Mouse (Mus musculus): ENCODE results near the gene Wars.
A peak's percentile ranks its signal among the peaks of the same experiment; 100 is the strongest.
"Not testable (repeated sequence)": the region's sequence is repeated elsewhere in the genome, so short reads cannot be mapped to it uniquely, and the experiment has no call there.

The Wars gene

DNA sequence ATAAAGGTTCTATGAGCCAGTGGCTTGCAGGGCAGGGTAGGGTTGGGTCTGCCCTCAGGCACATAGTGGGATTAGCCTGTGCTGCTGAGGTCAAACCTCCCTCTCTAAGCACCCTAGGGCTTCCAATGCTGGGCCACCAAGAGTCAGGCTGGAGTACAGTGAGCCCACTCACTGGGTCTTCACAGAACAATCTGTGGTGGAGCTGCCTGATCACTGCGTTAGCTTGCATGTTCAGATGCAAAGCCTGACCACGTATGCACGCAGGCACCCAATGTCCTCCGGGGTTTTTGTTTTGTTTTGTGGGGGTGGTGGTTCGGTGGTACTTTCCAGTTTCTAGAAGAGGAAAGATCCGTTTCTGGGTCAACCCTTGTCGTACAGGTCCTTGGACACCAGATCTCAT, 36.9 kb downstream of the Wars start:
- no peak for DNase-seq (ENCODE audit: low read depth, low spot score)

- no peak for DNase-seq (ENCODE audit: low read depth, low spot score)
Measured at GRCm38 (mm10) chr12:108856186-108856585, 37.8 kb downstream of the Wars start.

- DNase-seq (ENCODE audit: low read depth, low spot score), result no peak
Measured at GRCm38 (mm10) chr12:108855081-108855480, 38.9 kb downstream of the Wars start.

DNA sequence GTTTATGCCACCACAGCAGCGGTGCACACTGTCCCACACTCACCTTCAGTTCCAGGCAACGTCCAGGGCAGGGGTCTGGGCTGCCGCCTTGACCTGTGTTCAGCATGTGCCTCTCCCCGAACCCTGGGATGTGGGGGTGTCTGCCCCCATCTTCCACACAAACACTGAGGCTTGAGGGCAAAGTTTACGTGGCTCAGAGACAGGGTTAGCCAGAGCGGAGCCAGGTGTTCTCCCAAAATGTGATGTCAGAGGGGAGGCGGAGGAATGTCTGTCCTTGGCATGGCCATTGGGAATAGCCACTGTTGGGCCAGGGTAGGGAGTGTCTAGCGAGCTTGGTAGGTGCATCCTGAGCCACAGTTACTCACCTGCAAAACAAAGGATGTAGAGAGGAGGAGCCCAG, 41.2 kb downstream of the Wars start:
- no peak for DNase-seq (ENCODE audit: low read depth, low spot score)

GRCm38 (mm10) chr12:108850886-108851285, 43.1 kb downstream of the Wars start:
- DNase-seq (ENCODE audit: low read depth, low spot score), result no peak

DNA sequence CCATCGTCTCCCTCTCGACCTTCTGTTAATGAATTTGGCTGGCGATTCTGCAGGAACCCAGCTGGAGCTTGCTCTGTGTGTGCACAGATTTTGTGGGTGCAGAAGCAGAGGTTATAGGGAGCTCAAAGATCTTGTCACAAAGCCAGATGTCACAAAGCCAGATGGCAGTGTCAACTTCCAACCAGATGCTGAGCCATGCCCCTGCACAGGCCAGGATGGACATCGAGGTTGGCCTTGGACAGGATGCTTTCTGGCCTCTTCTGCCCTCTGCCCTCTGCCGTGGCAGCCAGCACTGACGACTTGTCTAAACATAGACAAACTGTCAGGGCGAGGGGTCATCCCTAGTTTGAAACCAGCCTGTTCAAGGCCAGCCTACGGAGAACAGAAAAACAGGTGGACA, 43.8 kb downstream of the Wars start:
- DNase-seq (ENCODE audit: low read depth, low spot score), result no peak

DNA sequence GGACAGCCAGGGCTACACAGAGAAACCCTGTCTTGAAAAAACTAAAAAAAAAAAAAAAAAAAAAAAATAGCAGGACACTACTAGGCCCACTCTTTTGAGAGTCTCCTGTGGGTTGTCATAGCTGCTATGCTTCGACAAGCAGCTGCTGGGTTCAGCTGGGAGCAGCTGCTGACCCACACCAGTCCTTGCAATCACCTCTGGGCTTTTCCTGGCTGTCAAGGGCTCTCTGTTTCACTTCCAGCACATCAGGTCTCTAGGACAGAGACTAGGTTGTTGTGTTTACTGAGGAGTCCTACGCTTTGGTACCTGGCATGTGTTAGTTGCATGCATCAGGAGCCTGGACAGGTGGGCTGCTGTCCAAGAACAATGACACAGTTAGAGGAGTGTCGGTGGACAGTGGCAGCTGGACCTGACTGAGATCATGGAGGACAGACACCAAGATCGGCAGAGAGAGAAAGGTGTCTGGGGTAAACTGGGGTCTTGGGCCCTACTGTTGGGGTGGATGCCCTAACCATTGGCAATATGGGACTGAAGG, 44.4 kb downstream of the Wars start:
- no peak for DNase-seq (ENCODE audit: low read depth, low spot score)

DNA sequence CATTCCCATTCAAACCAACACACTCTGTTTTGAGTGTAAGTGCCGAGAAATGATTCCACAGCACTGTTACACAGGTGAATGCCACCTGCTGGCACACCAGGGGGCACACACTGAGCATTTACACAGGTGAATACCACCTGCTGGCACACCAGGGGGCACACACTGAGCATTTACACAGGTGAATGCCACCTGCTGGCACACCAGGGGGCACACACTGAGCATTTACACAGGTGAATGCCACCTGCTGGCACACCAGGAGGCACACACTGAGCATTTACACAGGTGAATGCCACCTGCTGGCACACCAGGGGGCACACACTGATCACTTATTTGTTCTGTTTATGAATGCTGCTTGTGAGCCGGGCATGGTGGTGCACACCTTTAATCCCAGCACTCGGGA, 45.9 kb downstream of the Wars start:
- DNase-seq (ENCODE audit: low read depth, low spot score), result not testable (repeated sequence)

DNA sequence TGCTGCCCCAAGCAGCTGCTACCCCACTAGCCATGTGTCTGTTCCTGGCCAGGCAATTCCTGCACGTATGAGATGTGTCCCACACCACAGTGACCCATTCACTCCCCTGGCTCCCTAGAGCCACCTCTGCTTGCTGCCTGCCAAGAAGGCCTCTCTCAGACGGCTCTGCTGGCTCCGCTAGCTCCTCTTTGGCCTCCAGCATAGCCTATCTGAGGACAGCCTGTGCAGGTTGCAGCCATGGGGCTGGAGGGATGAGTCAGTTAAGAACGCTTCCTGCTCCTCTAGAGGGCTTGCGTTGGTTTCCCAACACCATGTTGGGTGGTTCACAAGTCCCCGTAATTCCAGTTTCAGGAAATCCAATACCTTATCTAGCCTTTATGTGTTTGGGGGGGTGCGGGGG, 51.3 kb downstream of the Wars start:
- DNase-seq (ENCODE audit: low read depth, low spot score), result no peak

GRCm38 (mm10) chr12:108841181-108841580, 52.8 kb downstream of the Wars start:
- no peak for DNase-seq (ENCODE audit: low read depth, low spot score)

DNA sequence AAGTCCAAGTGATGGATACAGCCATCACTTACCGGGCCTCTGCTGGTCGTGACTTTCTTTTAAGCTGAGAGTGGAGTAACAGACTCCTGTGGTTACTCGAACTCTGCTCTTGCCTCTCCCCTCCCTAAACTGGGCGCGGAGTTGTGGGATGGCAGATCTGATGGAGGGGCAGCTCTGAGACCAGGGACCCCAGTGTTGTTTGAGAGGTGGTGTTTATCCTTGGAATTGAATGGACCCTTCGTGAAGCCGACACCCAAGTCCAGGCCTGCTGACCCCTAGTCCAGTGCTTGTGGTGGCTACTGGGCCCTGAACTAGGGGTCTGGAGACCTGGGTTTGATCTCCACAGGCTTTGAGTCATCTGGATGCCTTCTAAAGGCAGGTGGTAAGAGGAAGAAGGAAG, 57.3 kb downstream of the Wars start:
- DNase-seq (ENCODE audit: low read depth, low spot score), result no peak

DNA sequence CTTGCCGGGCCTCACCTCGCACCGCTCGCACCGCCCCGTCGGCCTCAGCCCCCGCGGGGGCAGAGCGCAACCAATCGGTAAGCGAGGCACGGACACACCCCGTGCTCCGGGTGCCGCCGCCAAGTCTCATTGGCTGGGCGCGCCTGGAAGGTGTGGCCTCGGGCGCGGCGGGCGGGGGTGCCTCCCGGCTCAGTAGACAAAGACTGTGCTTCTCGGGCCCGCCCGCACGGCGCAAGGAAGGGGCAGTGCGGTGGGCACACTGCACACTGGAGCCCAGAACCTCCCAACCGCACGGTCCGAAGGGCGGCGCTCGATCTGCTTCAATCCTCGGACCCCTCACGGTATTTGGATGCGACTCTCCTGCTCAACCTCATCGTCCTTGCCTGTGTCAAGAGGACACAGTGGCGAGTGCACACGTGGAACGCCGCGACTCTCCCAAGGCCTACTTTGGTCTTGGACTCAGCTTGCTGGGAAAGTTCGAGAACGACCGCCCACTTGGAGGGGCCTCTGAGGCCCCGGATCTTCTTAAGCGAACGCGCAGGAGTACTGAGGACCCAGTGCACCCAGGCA, 58.0 kb downstream of the Wars start, which contains the start of the genes Slc25a29 and Slc25a47:
TSS of gene Slc25a29 (minus strand) at position 44 of the 570 bp plus-strand sequence.
TSS of gene Slc25a47 (plus strand) at position 207 of the 570 bp plus-strand sequence.
- DNase-seq (ENCODE audit: low read depth, low spot score), result peak; percentile 88

- DNase-seq (ENCODE audit: low read depth, low spot score), result no peak
Measured at GRCm38 (mm10) chr12:108835208-108835839, 58.6 kb downstream of the Wars start.

DNA sequence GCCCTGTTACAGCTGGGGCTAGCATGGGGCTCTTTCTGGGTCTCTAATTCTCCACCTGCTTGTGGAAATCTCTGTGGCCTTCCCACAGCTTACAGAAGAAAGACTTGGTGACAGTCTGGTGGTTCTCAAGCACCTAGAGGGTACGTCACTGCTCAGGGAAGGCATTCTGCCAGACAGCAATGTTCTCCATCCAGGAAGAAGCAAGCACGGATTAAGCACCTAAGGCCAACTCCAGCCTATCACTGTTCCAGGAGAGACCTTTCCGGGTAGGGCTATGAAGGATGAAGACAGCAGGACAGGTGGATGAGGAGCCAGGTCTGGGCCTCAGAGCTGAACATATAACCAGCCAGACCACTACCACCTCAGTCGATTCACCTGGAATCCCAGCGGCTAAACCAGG, 59.2 kb downstream of the Wars start:
- DNase-seq (ENCODE audit: low read depth, low spot score), result no peak

DNA sequence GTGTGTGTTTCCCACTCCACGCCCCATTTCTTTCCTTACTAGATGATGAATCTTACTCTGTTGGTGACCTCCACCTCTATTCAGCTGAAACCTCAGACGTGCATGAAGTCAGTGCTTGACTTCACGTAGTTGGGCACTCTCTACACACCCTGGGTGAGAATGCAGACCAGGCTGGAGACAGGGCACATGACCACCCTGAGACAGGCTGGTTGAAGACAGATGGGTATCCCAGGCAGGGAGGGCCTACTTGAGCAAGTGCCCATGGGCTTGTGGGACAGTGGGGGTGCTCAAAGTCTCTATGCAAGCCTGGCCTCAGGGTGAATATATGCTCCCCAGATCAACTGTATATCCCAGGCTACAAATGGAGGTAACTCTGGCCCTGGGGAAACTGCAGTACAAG, 59.6 kb downstream of the Wars start:
- DNase-seq (ENCODE audit: low read depth, low spot score), result no peak

- no peak for DNase-seq (ENCODE audit: low read depth, low spot score)
Measured at GRCm38 (mm10) chr12:108833408-108833807, 60.6 kb downstream of the Wars start.

- DNase-seq (ENCODE audit: low read depth, low spot score), result peak; percentile 51
Measured at GRCm38 (mm10) chr12:108832851-108833250, 61.1 kb downstream of the Wars start.

DNA sequence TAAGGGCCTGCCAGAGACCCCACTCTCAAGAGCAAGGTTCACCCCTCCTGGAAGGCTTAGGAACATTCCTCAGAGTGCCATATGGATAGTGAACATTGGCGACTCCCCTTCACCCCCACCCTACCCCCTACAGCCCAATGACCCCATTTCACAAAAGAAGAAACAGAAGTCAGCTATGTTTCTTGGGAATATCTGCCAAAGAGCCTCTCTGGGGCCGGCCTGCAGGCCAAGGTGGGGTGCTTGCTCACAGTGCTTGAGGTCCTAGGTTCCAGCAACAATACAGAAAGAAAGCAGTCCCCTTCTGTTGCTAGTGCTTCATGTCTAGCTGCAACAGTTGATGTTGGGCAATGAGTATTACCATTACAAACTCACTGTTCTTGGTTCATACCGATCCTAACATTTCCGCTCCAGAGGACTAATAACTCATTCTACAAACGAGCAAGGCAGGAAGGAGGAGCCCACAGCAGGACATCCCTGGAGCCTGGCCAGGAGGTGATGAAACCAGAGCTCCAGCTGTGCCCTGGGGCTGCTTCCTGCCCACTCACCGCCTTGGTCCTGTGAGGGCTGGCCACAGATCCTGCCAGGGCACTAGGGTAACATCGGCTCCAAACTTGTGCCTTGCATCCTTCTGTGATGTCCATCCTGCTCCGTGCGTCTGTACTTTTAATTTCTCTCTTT, 61.9 kb downstream of the Wars start:
- peak; percentile 98 for DNase-seq (ENCODE audit: low read depth, low spot score)

GRCm38 (mm10) chr12:108830358-108830757, 63.6 kb downstream of the Wars start:
- DNase-seq (ENCODE audit: low read depth, low spot score), result no peak

- DNase-seq (ENCODE audit: low read depth, low spot score), result no peak
Measured at GRCm38 (mm10) chr12:108829636-108830035, 64.3 kb downstream of the Wars start.

- no peak for DNase-seq (ENCODE audit: low read depth, low spot score)
Measured at GRCm38 (mm10) chr12:108827641-108828040, 66.3 kb downstream of the Wars start.

DNA sequence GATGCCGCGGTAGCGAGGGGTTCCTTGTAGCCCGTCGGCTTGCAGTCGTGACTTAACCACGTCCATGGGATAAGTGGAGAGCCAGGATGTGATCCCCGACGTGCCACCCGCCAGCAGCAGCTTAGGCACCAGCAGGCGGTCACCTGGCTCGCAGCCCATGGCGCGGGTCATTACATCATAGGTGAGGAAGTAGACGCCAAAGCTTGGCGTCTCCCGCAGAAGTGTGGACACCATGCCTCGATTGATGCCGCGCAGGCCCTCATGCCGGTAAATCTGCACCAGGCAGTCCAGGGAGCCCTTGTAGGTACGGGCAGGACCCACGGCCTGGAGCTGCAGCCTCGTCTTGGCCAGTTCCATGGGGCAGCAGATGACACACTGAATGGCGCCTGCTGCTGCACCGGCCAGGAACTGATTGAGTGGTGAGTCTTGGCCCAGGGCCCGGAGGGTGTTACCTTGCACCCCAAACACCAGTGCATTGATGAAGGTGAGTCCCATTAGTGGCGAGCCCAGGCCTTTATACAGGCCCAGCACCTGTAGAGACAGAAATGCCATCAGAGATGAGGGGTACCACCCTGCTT, 66.9 kb downstream of the Wars start:
- no peak for DNase-seq (ENCODE audit: low read depth, low spot score)
